13 mouse cellular contexts compared by ENCODE assay signal in the genomic region with DNA sequence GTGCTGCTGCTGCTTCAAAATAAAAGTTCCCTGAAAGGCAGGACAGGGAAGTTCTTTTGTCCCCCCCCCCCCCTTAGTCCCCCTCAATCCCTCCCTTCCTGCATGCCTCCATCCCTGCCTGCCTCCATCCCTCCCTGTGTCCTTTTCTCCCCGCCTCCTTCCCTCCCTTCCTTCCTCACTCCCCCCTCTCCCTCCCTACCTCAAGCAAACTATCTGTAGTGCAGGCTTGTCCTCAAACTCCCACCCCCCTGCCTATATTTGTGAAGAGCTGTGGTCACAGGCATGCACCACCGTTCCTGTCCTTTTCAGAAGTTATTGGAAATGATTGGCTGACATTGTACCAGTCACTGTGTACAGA.
DNase-seq lines count a peak whose midpoint lies in the region; ATAC-seq and TF ChIP-seq lines count a peak whose summit lies in the region.
"Had no signal": no experiment of that assay in that cellular context is flagged by ENCODE, and none has a peak within 500 bp of the region (broad histone marks: within the 10 kb centered on the region; RNA-seq: fewer than 3 reads in every experiment).

No protein-coding gene starts in this region.

- peak overlapping the region; percentile 33 for H3K27ac ChIP-seq in heart, embryonic 16.5 days (ENCODE audit: low read length)
- H3K27ac ChIP-seq in midbrain, embryonic 13.5 days = 0 out of 2 replicates have a peak overlapping the region, but pooled peaks have one; percentile 5
- H3K27ac ChIP-seq in midbrain, postnatal 0 days (ENCODE audit: low read depth, low read length) = no peak overlapping the region
- peak overlapping the region; percentile 37; the same call in 1 of the 2 replicates for H3K27ac ChIP-seq in forebrain, embryonic 16.5 days (ENCODE audit: low read length)
- H3K27ac ChIP-seq in stomach, embryonic 14.5 days (ENCODE audit: low read length) = 0 out of 2 replicates have a peak overlapping the region, but pooled peaks have one; percentile 21

- H3K4me1 ChIP-seq in heart, embryonic 16.5 days (ENCODE audit: control insufficient read depth, insufficient read depth, low read length) = peaks cover 36% of the 10 kb centered on the region
- H3K4me1 ChIP-seq in midbrain, embryonic 13.5 days (replicated peaks) = peaks cover 17% of the 10 kb centered on the region
- peaks cover 10% of the 10 kb centered on the region; the same call in 1 of the 2 replicates for H3K4me1 ChIP-seq in midbrain, postnatal 0 days (ENCODE audit: insufficient read depth, low read length)
- H3K4me1 ChIP-seq in forebrain, embryonic 16.5 days (replicated peaks; ENCODE audit: control insufficient read depth, insufficient read depth, low read length) = peaks cover 28% of the 10 kb centered on the region
- H3K4me1 ChIP-seq in stomach, embryonic 14.5 days (ENCODE audit: control insufficient read depth, insufficient read depth, low read length) = peaks cover 12% of the 10 kb centered on the region

- DNase-seq in heart, adult 9 months (ENCODE audit: low spot score in 2 of 2) = no peak
- no peak for DNase-seq in midbrain, postnatal 0 days (ENCODE audit: low spot score)
- DNase-seq in cerebellum, postnatal 36 days = no peak
- DNase-seq in MN1 (ENCODE audit: low spot score) = no peak
- DNase-seq: cerebellum, adult 9-10 months; thymus, adult 2 months had no signal

- no peaks in the 10 kb centered on the region for H3K36me3 ChIP-seq in heart, embryonic 16.5 days (ENCODE audit: control insufficient read depth, insufficient read depth)
- no peaks in the 10 kb centered on the region for H3K36me3 ChIP-seq in midbrain, embryonic 13.5 days
- no peaks in the 10 kb centered on the region for H3K36me3 ChIP-seq in midbrain, postnatal 0 days (ENCODE audit: insufficient read depth, low read length)
- no peaks in the 10 kb centered on the region for H3K36me3 ChIP-seq in forebrain, embryonic 16.5 days (ENCODE audit: control insufficient read depth, insufficient read depth)
- H3K36me3 ChIP-seq in stomach, embryonic 14.5 days (ENCODE audit: control insufficient read depth, insufficient read depth, low read length) = no peaks in the 10 kb centered on the region
- H3K36me3 ChIP-seq: limb, embryonic 15.5 days had no signal

- no peak for TF ChIP-seq CTCF in midbrain, postnatal 0 days (IDR thresholded peaks at IDR 0.05)

- H3K4me2 ChIP-seq in heart, embryonic 16.5 days (ENCODE audit: low read depth, low read length) = no peak overlapping the region; the same call in 1 of the 2 replicates
- H3K4me2 ChIP-seq in midbrain, embryonic 13.5 days (replicated peaks) = no peak overlapping the region
- H3K4me2 ChIP-seq in midbrain, postnatal 0 days (ENCODE audit: low read depth, low read length, poor library complexity, severe bottlenecking) = no peak overlapping the region
- H3K4me2 ChIP-seq in forebrain, embryonic 16.5 days (ENCODE audit: low read length) = no peak overlapping the region
- no peak overlapping the region for H3K4me2 ChIP-seq in stomach, embryonic 14.5 days (replicated peaks; ENCODE audit: low read depth, low read length)

- H3K9ac ChIP-seq in heart, embryonic 16.5 days (ENCODE audit: low read length) = no peak overlapping the region; the same call in 1 of the 2 replicates
- H3K9ac ChIP-seq in midbrain, embryonic 13.5 days (replicated peaks) = no peak overlapping the region
- H3K9ac ChIP-seq in midbrain, postnatal 0 days (replicated peaks; ENCODE audit: low read length, poor library complexity, severe bottlenecking) = no peak overlapping the region
- no peak overlapping the region for H3K9ac ChIP-seq in forebrain, embryonic 16.5 days (replicated peaks; ENCODE audit: low read depth, low read length)
- no peak overlapping the region for H3K9ac ChIP-seq in stomach, embryonic 14.5 days (replicated peaks; ENCODE audit: low read depth, low read length)
- H3K9ac ChIP-seq: limb, embryonic 15.5 days had no signal

- H3K27me3 ChIP-seq in heart, embryonic 16.5 days (ENCODE audit: control insufficient read depth, insufficient read depth, low read length) = no peaks in the 10 kb centered on the region
- peaks cover 3% of the 10 kb centered on the region; the same call in 1 of the 2 replicates for H3K27me3 ChIP-seq in midbrain, embryonic 13.5 days
- no peaks in the 10 kb centered on the region for H3K27me3 ChIP-seq in midbrain, postnatal 0 days (ENCODE audit: insufficient read depth, low read length)
- H3K27me3 ChIP-seq in forebrain, embryonic 16.5 days (replicated peaks; ENCODE audit: control insufficient read depth, insufficient read depth, low read length) = no peaks in the 10 kb centered on the region
- H3K27me3 ChIP-seq in stomach, embryonic 14.5 days (ENCODE audit: control insufficient read depth, insufficient read depth, low read length) = no peaks in the 10 kb centered on the region
- H3K27me3 ChIP-seq: limb, embryonic 15.5 days had no signal

- no peak overlapping the region for H3K4me3 ChIP-seq in heart, embryonic 16.5 days (ENCODE audit: low read length)
- H3K4me3 ChIP-seq in midbrain, embryonic 13.5 days (replicated peaks) = no peak overlapping the region
- H3K4me3 ChIP-seq in midbrain, postnatal 0 days (ENCODE audit: low read depth, low read length) = no peak overlapping the region
- no peak overlapping the region for H3K4me3 ChIP-seq in forebrain, embryonic 16.5 days (replicated peaks; ENCODE audit: low read length)
- H3K4me3 ChIP-seq in stomach, embryonic 14.5 days (ENCODE audit: low read depth, low read length) = no peak overlapping the region
- H3K4me3 ChIP-seq: erythroblast, embryonic 14.5 days; limb, embryonic 15.5 days had no signal

- no peak for ATAC-seq in heart, embryonic 16.5 days (replicated peaks; ENCODE audit: extremely low read depth, insufficient read depth, low FRiP score)
- peak; percentile 64; the same call in 1 of the 2 replicates for ATAC-seq in midbrain, embryonic 13.5 days
- ATAC-seq in midbrain, postnatal 0 days (ENCODE audit: low FRiP score) = no peak
- no peak for ATAC-seq in forebrain, embryonic 16.5 days
- ATAC-seq in stomach, embryonic 14.5 days (ENCODE audit: insufficient number of reproducible peaks, insufficient read depth, low FRiP score, low read depth) = no peak
- ATAC-seq: CD4-positive, CD25-positive, alpha-beta regulatory T cell, adult 4 months had no signal

- no peaks in the 10 kb centered on the region for H3K9me3 ChIP-seq in heart, embryonic 16.5 days (replicated peaks; ENCODE audit: control insufficient read depth, low read length)
- H3K9me3 ChIP-seq in midbrain, embryonic 13.5 days = no peaks in the 10 kb centered on the region
- H3K9me3 ChIP-seq in midbrain, postnatal 0 days (ENCODE audit: low read length) = no peaks in the 10 kb centered on the region
- H3K9me3 ChIP-seq in forebrain, embryonic 16.5 days (ENCODE audit: control insufficient read depth, low read length) = no peaks in the 10 kb centered on the region
- H3K9me3 ChIP-seq in stomach, embryonic 14.5 days (ENCODE audit: control insufficient read depth, low read depth, low read length) = no peaks in the 10 kb centered on the region
- H3K9me3 ChIP-seq: limb, embryonic 15.5 days had no signal

- 24% methylated on average over 2 of the region's 2 CpGs for WGBS in heart, embryonic 16.5 days
- WGBS in midbrain, embryonic 13.5 days = 40% methylated on average over 2 of the region's 2 CpGs
- 35% methylated on average over 2 of the region's 2 CpGs for WGBS in midbrain, postnatal 0 days
- 10% methylated on average over 2 of the region's 2 CpGs for WGBS in forebrain, embryonic 16.5 days
- 4% methylated on average over 1 of the region's 2 CpGs for WGBS in stomach, embryonic 14.5 days
